Mouse (Mus musculus) kidney, postnatal 14 days (tissue): ENCODE results near the gene Kat7.

Experiments used
- DNase-seq: peaks from one replicate; pipeline ENCODE4 v3.0.0; 2022; ENCODE audit warnings: mixed read lengths

Gene Kat7

DNA sequence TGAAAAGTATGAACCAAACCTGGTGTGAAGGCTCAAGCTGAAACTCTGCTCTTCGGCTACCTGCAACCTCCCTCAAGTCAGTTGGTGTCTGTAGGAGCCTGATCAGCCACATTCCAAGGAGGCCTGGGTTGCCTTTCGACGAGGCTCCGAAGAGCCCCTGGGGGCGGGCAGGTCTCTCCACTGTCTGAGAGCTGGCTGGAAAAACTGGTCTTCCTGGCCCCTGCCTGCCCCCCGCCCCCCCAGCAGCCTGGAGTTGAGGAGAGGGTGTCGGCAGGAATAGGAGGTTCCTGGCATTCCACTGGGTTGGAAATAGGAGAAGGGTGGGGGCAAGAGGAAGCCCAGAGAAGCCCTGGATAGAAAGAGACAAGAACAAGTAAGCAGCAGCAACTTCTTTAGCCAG, 84.6 kb downstream of the Kat7 start:
- no peak for DNase-seq
